Mouse (Mus musculus): ENCODE measurements around the gene Tia1.

DNA sequence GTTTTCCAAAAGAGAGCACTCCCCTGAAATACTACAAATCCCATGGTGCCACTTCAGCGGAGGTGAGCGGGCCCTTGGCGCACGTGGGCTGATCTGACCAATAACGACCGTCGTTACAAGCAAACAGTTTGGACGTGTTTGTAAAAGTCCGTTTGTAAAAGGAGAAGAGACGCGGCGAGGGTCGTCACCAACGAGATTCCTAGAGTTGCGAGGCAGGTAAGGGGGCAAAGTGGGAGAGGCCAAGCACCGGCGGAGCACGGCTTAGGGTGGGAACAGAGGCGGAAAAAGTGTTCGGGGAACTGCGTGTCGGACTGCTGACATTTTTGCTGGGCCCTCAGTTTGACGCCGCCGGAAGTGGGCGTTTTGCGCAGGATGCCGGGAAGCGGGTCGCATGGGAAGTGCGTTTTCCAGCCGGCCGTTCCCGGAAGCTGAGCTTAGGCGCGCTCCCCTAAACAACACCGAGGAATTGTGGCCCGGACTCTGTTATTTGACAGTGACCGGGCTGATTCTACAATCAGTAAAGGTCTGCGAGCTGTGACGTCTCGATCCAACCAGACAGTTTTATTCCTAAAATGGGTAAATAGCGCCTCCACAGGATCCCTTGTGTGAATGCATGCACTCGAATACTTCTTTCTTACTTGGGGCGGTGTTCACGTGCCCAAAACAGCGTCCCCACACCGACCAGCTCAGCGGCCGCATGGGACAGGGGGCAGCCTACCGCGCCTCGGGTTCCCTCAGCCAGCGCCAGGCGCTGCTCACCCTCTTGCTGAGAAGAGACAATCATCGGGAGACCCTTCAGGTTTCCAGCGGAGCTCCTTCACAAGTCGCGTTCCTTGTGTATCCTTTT, 34.5 kb downstream of the Tia1 start, which contains the start of gene C87436:
- TF ChIP-seq CTCF (IDR thresholded peaks at IDR 0.05; ENCODE audit: control insufficient read depth, insufficient read depth, low read length) (no peak), POLR2A (IDR thresholded peaks at IDR 0.05; ENCODE audit: borderline replicate concordance, control insufficient read depth, low read depth, low read length) (peak; percentile 70; the same call in 1 of the 2 replicates)
